Mouse (Mus musculus) liver (tissue): ENCODE data around the gene Chst10.

Source experiments
- DNase-seq: peaks from one replicate; pipeline ENCODE4 v3.0.0-alpha.2; 2020; ENCODE audit warnings: mixed read lengths

The Chst10 gene

DNA sequence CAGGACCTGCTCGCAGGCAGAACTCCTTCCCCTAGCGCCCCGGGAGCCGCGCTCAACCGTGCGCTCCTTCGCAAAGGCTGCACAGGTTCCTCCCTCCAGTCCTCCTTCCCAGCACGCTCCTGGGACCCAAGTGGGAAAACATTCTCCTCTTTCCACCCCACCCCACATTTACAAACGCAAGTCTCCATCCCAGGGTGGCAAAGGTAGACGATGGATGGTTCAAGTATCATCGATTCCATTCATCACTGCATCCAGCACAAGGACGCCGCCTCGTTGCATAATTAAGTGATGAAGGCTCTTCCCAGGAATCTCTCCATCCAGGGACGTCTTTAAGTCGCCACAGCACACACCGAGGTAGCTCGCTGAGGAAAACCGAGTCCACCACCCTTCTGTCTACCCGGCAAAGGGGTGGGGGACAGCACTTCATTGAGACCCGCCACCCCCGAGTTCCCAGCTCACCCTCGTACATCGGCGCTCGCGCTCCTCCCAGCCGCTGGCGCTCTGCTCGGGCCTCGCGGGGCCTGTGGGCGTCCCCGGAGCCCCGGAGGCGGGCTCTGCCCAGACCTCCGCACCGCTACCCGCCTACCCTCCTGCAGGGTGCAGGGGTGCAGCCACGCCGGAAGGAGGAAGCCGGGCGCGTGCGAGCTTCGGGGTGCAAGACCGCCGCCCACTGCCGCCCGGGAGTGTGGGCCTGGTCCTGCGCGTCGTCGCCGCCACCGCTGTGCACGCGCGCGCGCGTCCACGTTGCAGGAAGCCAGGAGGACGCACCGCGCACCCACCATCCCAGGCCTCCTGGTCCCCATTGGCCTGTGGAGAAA lies at the start of gene Chst10:
Gene Chst10 (minus strand): TSS at position 731 of the 818 bp plus-strand sequence.
- peak; percentile 54 for DNase-seq

GRCm38 (mm10) chr1:38939608-38940007 lies 41.6 kb upstream of the Chst10 start:
- DNase-seq = peak; percentile 10

DNA sequence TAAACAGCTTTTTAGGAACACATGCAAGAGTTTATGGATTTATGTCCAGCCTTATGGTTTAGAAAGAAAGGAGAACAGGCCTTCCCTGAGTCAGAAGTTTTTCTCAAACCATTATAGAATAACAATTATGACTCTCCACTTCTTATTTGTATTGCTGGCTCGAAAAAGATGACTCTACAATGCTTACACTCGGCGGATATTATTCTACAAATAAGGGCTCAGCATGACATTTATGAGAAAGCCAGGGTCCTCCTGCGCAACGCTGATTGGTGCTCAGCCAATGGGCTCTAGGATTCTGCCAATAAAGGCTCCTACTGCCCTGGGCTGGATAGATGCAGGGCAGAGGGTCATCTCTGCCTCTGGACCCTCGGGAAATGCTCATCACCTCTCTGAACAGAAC lies 40.9 kb upstream of the Chst10 start, which contains the start of gene Nms:
Gene Nms (plus strand): TSS at position 301 of the 400 bp plus-strand sequence.
- DNase-seq = no peak

GRCm38 (mm10) chr1:38936780-38937179 lies 38.8 kb upstream of the Chst10 start:
- peak; percentile 56 for DNase-seq

GRCm38 (mm10) chr1:38934668-38935067 lies 36.7 kb upstream of the Chst10 start:
- DNase-seq = no peak

DNA sequence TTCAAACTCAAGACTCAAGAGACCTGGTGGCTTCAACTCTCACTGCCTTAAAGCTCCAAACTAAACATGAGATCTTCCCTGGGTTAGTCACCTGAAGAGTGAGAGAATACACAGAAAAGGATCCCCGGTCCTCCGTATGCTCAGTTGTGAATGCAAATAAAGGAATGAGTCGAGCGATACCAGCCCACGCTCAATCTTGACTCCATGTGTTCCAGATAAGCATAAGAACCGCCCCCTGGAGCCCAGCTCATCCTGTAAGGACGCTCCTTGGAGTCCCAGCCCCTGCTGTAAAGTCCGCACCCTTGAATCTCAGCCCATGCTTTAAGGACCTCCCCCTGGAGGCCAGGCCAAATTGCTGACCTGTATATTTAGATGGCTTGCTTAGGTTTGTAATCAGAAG lies 32.8 kb upstream of the Chst10 start:
- DNase-seq = no peak

DNA sequence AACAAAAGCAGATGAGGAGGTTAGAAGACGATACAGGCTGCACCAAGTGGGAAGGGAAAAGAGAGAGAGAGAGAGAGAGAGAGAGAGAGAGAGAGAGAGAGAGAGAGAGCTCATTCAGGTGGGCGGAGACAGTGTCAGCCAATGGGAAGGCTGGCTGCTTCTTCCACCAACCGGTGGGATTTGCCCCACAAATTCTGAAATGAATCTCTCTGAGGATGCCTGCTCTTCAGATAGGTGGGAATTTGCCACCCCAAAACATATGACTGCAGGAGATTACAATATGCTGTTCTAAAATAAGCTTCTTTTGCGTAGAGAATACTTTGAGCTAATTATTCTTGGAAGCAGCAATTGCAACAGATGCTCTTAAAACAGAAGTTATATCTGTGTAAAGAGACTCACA lies 31.5 kb upstream of the Chst10 start:
- DNase-seq = no peak

DNA sequence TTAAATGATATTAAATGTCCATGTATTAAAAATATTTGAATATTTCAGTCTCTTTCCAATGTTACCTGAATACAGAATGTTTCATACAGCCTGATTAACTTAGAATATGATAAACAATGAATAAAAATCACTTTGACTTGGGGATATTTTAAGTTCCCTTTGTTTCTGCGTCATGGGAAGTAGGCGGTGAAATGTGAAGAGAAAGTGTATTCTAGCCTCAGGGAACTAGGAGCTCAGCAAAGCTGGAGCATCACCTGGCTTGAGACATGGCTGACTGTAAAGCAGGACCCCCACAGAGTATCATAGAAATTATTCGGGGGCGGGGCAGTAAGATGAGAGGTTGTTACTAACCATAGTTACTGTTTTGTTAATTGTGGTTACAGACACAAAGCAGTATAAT lies 31.0 kb upstream of the Chst10 start:
- DNase-seq = no peak

DNA sequence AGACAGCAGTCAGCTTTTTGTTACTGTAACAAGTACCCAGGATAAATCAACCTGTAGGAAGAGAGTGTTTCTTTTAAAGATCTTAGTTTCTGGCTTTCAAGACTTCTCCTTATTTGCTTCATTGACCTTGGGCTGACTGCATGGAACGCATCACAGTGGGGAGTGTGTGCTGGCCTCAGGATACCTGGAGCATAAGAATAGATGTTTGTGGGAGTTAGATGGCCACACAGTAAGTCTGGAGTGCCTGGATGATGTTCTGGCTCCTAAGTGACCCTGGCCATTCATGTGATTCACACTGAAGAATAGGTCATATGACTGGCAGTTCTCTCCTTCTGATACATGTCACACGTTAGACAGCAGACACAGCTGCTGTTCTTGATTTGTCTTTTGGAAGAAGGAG lies 6.0 kb upstream of the Chst10 start:
- no peak for DNase-seq

GRCm38 (mm10) chr1:38902571-38902970 lies 4.6 kb upstream of the Chst10 start:
- DNase-seq = no peak

DNA sequence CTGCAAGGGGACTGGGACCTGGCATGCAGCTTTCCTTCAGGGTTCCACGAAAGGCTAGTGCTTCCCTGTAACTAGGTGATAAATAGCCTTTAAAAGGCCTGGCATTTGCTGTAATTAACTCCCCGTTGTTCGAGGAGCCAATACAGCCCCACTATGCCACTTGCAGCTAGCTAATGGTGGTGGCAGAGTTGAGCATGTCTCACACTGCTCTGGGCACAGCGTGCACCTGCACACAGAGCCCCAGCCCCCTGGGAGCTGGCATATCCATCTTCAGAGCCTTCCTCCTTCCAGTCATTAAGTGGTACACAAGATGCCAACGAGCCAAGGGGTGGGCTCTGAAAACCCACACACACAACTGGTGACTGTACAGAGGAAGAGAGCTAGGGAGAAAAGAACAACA lies 4.9 kb downstream of the Chst10 start:
- DNase-seq = no peak

DNA sequence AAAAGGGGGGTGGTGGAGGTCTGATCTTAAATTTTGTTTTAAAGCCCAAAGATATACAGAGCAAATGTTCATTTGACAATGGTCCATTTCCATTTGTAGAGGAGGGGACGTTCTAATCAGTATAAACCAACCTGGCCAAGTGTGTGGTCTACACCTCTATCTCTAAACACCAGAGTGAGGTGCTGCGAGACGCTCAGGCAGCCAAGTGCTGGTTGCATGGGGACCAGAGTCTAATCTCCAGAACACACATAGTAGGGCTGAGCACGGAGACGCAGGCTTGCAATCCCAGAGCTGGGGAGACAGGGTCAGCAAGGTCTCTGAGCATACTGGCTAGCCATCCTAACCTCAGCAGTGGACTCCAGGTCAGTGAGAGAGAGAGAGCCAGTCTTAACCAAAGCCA lies 6.5 kb downstream of the Chst10 start:
- DNase-seq = no peak

GRCm38 (mm10) chr1:38888803-38889202 lies 9.2 kb downstream of the Chst10 start:
- no peak for DNase-seq

DNA sequence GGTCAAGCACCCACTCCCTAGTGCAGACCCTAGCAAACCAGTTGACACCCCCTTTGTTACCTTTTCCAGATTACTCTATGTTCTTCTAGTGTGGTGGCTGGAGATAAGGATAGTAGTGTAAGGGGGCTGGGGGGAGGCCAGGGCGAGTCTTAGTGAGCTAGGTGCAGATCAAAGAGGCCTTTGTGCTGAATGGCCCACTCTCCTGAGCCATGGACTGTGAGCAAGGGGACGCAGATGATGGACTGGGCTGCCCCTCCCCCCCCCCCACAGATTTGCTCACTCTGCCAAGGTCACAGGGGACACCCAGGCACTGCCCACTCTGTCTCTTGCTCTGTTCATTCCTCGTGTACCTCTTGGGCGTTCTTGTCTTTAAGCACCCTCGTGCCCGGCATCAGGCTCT lies 10.9 kb downstream of the Chst10 start:
- DNase-seq = no peak

DNA sequence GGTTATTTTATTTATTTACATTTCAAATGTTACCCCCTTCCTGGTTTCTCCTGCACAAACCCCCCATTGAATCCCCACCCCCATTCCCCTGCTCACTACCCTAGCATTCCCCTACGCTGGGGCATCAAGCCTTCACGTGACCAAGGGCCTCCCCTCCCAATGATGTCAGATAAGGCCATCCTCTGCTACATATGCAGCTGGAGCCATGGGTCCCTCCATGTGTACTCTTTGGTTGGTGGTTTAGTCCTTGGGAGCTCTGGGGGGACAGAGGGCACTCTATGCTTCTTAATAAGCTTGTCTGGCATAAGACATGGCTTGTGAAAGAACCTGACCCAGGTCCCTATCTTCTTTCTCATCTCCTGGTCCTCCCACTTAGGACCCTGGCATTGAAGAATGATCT lies 11.4 kb downstream of the Chst10 start:
- no peak for DNase-seq

GRCm38 (mm10) chr1:38885956-38886355 lies 12.0 kb downstream of the Chst10 start:
- no peak for DNase-seq

- DNase-seq = no peak
These were observed 14.2 kb downstream of the Chst10 start for GRCm38 (mm10) chr1:38883766-38884165.

DNA sequence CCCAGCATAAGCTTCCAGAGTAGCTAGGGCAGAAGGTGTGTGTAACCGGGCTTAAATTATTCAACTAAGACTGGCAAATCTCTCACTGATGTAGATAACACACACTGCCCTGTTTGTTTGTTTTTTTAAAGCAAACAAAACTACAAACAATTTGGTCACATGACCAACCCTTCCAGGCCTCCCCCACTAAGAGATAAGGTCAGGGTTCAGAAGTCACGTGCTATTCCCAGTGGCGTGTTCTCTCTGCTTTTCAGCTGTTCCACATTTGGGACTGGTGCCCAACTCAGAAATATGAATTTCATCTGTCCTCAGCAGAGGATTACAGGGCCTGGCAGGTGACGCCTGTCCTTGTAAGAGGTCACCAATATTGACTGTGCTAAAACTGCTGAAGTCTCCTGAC lies 15.2 kb downstream of the Chst10 start:
- DNase-seq = no peak

GRCm38 (mm10) chr1:38881366-38881765 lies 16.6 kb downstream of the Chst10 start:
- DNase-seq = no peak

DNA sequence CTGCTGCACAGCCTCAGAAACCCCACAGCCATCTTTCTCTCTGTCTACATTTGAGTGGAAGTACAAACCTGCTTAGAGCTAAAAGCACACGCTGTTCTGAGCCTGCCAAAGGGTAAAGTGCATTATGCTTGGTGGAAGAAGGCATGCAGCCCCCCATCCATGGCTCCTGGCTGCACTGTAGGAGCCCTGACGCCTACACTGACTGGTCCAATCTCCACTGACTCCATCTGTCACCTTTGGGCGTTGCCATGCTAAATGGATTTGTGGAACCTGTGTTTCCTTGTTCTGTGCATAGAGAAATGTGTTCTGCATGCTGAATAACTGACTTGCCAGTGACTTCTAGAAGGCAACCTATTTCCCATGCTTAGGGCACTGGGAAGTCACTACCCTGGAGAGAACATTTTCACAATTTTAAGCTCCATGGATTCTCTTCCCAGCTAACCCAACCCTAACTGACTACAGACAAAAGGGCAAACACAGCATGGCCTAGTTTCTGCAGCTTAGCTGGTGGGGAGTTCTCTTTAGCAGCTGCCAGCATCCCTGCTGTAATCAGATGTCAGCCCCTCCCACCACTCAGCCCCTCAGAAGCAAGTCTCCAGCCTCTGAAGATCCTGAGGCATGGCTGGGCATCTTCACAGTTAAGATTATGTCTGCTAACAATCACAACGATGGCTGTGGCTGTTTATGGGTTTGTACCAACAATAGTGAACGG lies 21.1 kb downstream of the Chst10 start:
- DNase-seq = no peak

GRCm38 (mm10) chr1:38873911-38874310 lies 24.1 kb downstream of the Chst10 start:
- no peak for DNase-seq

DNA sequence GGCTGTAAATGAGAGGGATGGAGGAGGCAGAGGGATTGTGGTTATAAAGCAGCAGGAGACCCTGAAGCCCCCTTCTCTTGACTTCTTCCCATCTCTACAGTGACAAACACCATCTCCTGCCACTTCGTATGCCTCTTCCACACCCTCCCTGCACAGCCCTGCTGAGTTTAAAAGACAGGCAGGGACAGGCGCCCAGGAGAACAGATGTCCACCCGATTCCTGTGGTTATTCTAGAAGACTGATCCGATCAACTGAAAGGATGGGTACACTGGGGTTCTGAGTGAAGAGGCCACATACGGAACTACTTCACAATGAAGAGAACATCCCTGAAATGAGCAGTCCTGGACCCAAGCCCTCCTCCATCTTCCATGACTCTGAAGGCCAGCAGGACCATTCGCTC lies 26.1 kb downstream of the Chst10 start:
- DNase-seq = no peak

GRCm38 (mm10) chr1:38869398-38870195 lies 28.4 kb downstream of the Chst10 start:
- DNase-seq = no peak
